Mouse (Mus musculus) limb, embryonic 13.5 days (tissue): ENCODE results near the gene Cacna1c. TPM values are rescaled to one million over a fixed set of nuclear protein-coding genes. Genes with fewer than 3 reads are reported as not detected.

Experiments used
- ATAC-seq: fragments of 200-750 bp; cut with Nextera tagmentation; 2 replicates; pipeline ENCODE4 v1.8.0; 2017; ENCODE audit warnings: low read depth, moderate number of reproducible peaks, moderate TSS enrichment; ENCODE audit not compliant: low FRiP score
- H3K27ac ChIP-seq: fragments of 300-500 bp; sonication (generic); 2 replicates; pipeline ENCODE4 v1.5.1; 2015; ENCODE audit warnings: inconsistent platforms, mild to moderate bottlenecking, moderate library complexity
- H3K27me3 ChIP-seq: fragments of 300-500 bp; sonication (generic); 2 replicates; pipeline ENCODE4 v1.6.1; 2015; ENCODE audit warnings: mild to moderate bottlenecking, inconsistent platforms
- H3K36me3 ChIP-seq: fragments of 300-500 bp; sonication (generic); 2 replicates; pipeline ENCODE4 v1.6.1; 2015; ENCODE audit warnings: inconsistent platforms, mild to moderate bottlenecking, moderate library complexity
- H3K4me1 ChIP-seq: fragments of 300-500 bp; sonication (generic); 2 replicates; pipeline ENCODE4 v1.6.1; 2015; ENCODE audit warnings: inconsistent platforms
- H3K4me2 ChIP-seq: fragments of 300-500 bp; sonication (generic); replicated peaks from 2 replicates; pipeline ENCODE4 v1.6.1; 2015; ENCODE audit warnings: inconsistent platforms, mild to moderate bottlenecking, moderate library complexity
- H3K4me3 ChIP-seq: fragments of 300-500 bp; sonication (generic); 2 replicates; pipeline ENCODE4 v1.5.1; 2015; ENCODE audit warnings: moderate library complexity, mild to moderate bottlenecking, inconsistent platforms
- H3K9ac ChIP-seq: fragments of 300-500 bp; sonication (generic); 2 replicates; pipeline ENCODE4 v1.6.1; 2015; ENCODE audit warnings: mild to moderate bottlenecking, inconsistent platforms
- H3K9me3 ChIP-seq: fragments of 300-500 bp; sonication (generic); 2 replicates; pipeline ENCODE4 v1.6.1; 2016; ENCODE audit warnings: inconsistent platforms
- WGBS: fragments of 180-500 bp; shearing (Covaris S2); methylation state at CpG from one replicate; pipeline ENCODE4 v1.1.7; 2015; 5-methylcytosine and 5-hydroxymethylcytosine counted together
- polyA plus RNA-seq: library from polyadenylated mRNA; unstranded; fragments of >200 nt; fragmentation: Nextera tagmentation; extraction: Ambion mirVana; gene quantifications from 2 replicates; pipeline ENCODE4 v1.2.1, GENCODE M21; 2015

Cacna1c gene
- polyA plus RNA-seq, 1 experiment from 2014 or later, result 9.9 TPM

DNA sequence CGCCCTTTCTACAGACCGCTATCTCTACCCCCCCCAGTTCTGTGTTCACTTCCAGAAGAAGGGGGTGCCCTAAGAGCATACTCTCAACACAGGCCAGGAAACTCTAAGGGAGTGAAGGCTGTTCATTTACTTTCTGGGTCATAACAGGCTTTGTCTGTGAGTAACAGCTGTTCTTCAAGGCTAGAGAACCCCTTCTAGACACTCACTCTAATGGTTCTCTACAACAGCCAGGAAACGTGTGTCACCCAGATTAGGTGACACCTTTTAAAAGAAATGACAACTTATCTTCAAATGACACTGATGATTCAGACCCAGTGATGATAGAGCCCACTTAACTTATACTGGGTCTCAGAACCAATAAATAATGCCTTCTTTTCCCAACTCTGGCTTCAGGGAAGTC, 461.1 kb downstream of the Cacna1c start:
- H3K9me3 ChIP-seq, result peaks cover under 1% of the 10 kb centered on the region
- H3K4me1 ChIP-seq, result no peaks in the 10 kb centered on the region
- no peak overlapping the region for H3K4me2 ChIP-seq
- H3K36me3 ChIP-seq, result peaks cover 44% of the 10 kb centered on the region
- ATAC-seq, result no peak
- no peaks in the 10 kb centered on the region for H3K27me3 ChIP-seq
- H3K27ac ChIP-seq, result no peak overlapping the region
- no peak overlapping the region for H3K4me3 ChIP-seq
- H3K9ac ChIP-seq, result no peak overlapping the region
- 92% methylated on average over 3 of the region's 3 CpGs for WGBS

DNA sequence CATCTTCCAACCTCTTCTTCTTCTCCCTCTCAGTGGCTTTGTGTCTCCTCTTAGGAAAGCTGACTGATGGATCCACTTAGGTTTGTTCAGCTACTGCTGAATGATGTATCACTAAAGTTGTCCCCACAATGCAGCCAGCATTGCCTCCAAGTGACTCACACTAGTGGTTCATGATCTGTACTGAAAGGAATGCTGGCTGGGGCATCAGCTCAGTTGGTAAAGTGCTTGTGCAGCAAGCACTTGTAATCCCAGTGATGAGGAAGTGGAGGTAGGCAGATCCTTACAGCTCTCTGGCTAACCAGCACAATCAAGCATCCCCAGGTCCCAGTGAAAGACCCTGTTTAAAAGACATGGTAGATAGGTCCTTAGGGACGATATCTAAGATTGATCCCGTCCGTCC, 464.3 kb downstream of the Cacna1c start:
- 92% methylated on average over 3 of the region's 3 CpGs for WGBS
- no peak overlapping the region for H3K4me3 ChIP-seq
- no peaks in the 10 kb centered on the region for H3K27me3 ChIP-seq
- no peak overlapping the region for H3K4me2 ChIP-seq
- H3K36me3 ChIP-seq, result peaks cover 64% of the 10 kb centered on the region
- H3K27ac ChIP-seq, result no peak overlapping the region
- H3K4me1 ChIP-seq, result no peaks in the 10 kb centered on the region
- peaks cover 7% of the 10 kb centered on the region for H3K9me3 ChIP-seq
- ATAC-seq, result no peak
- no peak overlapping the region for H3K9ac ChIP-seq

DNA sequence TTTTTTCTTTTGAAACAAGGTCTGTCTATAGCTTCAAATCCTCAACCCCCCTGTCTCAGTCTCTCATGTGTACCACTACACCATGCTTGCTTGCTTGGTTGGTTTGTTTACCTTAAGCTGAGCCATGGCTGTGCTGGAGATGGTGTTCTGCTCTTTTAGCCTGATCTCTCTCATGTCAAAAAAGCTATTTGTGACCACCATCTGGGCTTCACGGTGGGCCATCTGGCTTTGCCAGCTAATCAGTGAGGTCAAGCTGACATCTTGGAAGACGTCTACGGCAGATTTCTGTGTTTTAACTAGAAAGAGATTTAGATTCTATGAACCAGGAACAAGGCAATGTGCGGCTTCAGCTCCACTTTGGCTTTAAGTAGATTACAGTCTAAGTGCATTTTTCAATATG, 471.3 kb downstream of the Cacna1c start:
- Histone ChIP-seq H3K4me3 (no peak overlapping the region), H3K27me3 (no peaks in the 10 kb centered on the region), H3K27ac (no peak overlapping the region), H3K36me3 (peaks cover 37% of the 10 kb centered on the region), H3K4me2 (no peak overlapping the region), H3K4me1 (no peaks in the 10 kb centered on the region), H3K9ac (no peak overlapping the region), H3K9me3 (peaks cover 4% of the 10 kb centered on the region; the same call in 1 of the 2 replicates)
- 51% methylated on average over 4 of the region's 4 CpGs for WGBS
- no peak for ATAC-seq

GRCm38 (mm10) chr6:118724388-118724787, 471.8 kb downstream of the Cacna1c start:
- H3K4me1 ChIP-seq, result peaks cover 4% of the 10 kb centered on the region; the same call in 1 of the 2 replicates
- no peak overlapping the region for H3K27ac ChIP-seq
- no peak overlapping the region for H3K9ac ChIP-seq
- no peaks in the 10 kb centered on the region for H3K9me3 ChIP-seq
- H3K4me2 ChIP-seq, result no peak overlapping the region
- no peak overlapping the region for H3K4me3 ChIP-seq
- 86% methylated on average over 6 of the region's 6 CpGs for WGBS
- no peak for ATAC-seq
- H3K36me3 ChIP-seq, result peaks cover 32% of the 10 kb centered on the region
- no peaks in the 10 kb centered on the region for H3K27me3 ChIP-seq

GRCm38 (mm10) chr6:118722336-118722735, 473.9 kb downstream of the Cacna1c start:
- Histone ChIP-seq H3K9ac (no peak overlapping the region), H3K4me1 (peaks cover 10% of the 10 kb centered on the region), H3K4me2 (no peak overlapping the region), H3K9me3 (no peaks in the 10 kb centered on the region), H3K27ac (no peak overlapping the region), H3K4me3 (no peak overlapping the region), H3K36me3 (peaks cover 19% of the 10 kb centered on the region), H3K27me3 (no peaks in the 10 kb centered on the region)
- no peak for ATAC-seq
- 79% methylated on average over 6 of the region's 6 CpGs for WGBS

DNA sequence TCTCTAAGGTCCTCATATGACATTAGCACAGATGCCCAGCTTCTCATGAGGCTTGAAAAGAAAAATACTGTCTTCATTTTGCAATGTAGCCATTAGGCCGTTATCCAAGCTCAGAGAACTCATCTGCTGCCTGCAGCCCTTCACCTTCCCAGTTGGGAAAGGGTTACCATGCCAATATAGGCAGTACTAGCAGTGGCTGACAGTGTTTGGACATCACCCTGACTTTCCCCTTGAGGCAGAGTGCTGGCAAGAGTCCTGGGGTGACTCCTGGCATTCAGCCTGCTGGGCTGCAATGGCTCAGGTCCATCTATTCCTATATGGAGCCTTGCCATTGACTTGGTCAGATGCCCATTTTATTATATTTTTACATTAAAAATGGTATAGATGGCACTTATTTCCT, 476.7 kb downstream of the Cacna1c start:
- Histone ChIP-seq H3K4me1 (peaks cover 10% of the 10 kb centered on the region), H3K27me3 (no peaks in the 10 kb centered on the region), H3K9ac (no peak overlapping the region), H3K36me3 (peaks cover 20% of the 10 kb centered on the region), H3K27ac (no peak overlapping the region), H3K9me3 (no peaks in the 10 kb centered on the region), H3K4me3 (no peak overlapping the region), H3K4me2 (no peak overlapping the region)
- no peak for ATAC-seq
- 88% methylated on average over 1 of the region's 1 CpGs for WGBS

GRCm38 (mm10) chr6:118713286-118713685, 482.9 kb downstream of the Cacna1c start:
- no peak overlapping the region for H3K27ac ChIP-seq
- H3K27me3 ChIP-seq, result no peaks in the 10 kb centered on the region
- H3K36me3 ChIP-seq, result peaks cover 40% of the 10 kb centered on the region
- WGBS, result 89% methylated on average over 5 of the region's 5 CpGs
- ATAC-seq, result no peak
- no peak overlapping the region for H3K9ac ChIP-seq
- 0 out of 2 replicates have a peak, but pooled peaks cover 5% of the 10 kb centered on the region for H3K4me1 ChIP-seq
- H3K9me3 ChIP-seq, result no peaks in the 10 kb centered on the region
- H3K4me2 ChIP-seq, result no peak overlapping the region
- H3K4me3 ChIP-seq, result no peak overlapping the region

DNA sequence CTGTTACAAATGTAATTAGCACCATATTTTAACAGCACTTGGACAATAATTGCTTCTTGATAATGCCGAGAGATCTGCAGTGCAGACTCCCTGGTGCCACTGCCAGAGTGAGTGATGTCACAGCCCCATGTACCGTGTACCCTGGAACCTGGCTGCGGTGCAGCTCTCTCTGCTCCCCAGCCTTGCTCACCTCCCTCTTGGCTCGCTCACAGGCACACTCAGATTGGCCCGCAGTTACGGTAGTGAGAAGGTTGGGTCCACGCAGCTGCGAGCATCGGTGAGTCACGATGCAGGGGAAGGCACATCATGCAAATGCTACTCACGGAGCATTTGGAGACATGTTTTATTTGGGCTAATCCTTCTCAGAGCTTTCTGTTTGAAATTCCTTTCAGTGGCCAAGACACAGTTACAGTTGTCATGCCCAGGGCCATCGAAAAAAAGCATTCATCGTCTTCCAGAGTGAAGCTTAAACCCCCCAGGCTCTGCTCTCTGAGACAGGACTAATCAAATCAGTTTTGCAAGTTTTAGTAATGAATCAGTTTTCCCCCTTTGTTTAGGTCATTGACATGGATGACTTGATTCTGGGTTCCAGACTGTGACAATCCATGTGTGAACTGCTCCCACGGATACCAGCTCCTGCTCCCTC, 484.4 kb downstream of the Cacna1c start:
- Histone ChIP-seq H3K4me1 (0 out of 2 replicates have a peak, but pooled peaks cover 5% of the 10 kb centered on the region), H3K27ac (no peak overlapping the region), H3K27me3 (no peaks in the 10 kb centered on the region), H3K9me3 (no peaks in the 10 kb centered on the region), H3K36me3 (peaks cover 40% of the 10 kb centered on the region), H3K9ac (no peak overlapping the region), H3K4me3 (no peak overlapping the region), H3K4me2 (no peak overlapping the region)
- no peak for ATAC-seq
- WGBS, result 87% methylated on average over 14 of the region's 14 CpGs

- no peak overlapping the region for H3K9ac ChIP-seq
- no peaks in the 10 kb centered on the region for H3K27me3 ChIP-seq
- no peak overlapping the region for H3K27ac ChIP-seq
- 0 out of 2 replicates have a peak, but pooled peaks cover 5% of the 10 kb centered on the region for H3K4me1 ChIP-seq
- H3K36me3 ChIP-seq, result peaks cover 33% of the 10 kb centered on the region
- H3K4me3 ChIP-seq, result no peak overlapping the region
- ATAC-seq, result no peak
- no peaks in the 10 kb centered on the region for H3K9me3 ChIP-seq
- 59% methylated on average over 4 of the region's 4 CpGs for WGBS
- H3K4me2 ChIP-seq, result no peak overlapping the region
Measured at GRCm38 (mm10) chr6:118707066-118707465, 489.2 kb downstream of the Cacna1c start.

DNA sequence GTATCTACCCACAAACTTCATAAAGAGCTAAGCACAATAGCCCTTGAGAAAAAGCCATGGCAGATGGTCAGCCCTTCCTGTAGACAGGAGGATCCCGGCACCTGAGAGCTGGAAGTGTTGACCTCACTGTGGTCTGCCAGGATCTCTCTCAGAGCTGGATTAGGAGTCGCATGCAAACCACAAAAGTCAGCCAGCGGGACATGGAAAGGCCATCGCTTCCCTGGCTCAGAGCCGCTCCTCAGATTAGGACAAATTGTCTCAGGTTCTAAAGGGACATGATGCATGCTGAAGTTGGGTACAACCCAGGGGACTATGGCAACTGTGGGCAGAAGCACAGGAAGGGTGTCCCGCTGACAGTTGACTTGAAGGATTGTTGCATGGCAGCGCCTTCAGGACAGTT, 490.4 kb downstream of the Cacna1c start:
- Histone ChIP-seq H3K27ac (no peak overlapping the region), H3K9me3 (no peaks in the 10 kb centered on the region)
- 93% methylated on average over 7 of the region's 7 CpGs for WGBS

DNA sequence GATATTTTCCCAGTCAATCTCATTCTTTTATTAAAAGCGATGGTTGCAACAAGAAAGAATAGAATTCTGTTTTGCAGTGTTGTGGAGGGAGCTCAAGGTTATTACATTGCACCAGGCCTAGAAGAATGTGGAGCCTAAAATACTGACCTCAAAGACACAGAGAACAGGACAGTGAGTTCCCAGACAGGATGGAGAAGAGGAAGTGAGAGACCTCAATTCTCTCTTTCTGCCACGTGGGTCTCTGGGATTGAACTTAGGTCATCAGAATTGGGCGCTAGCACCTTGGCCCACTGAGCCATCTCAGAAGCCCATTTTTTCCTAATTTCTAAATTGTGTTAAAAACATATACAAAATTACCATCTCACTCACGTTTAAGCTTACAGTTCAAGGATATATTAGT, 501.6 kb downstream of the Cacna1c start:
- H3K9ac ChIP-seq, result no peak overlapping the region
- H3K27ac ChIP-seq, result no peak overlapping the region
- H3K4me1 ChIP-seq, result no peaks in the 10 kb centered on the region
- H3K4me3 ChIP-seq, result no peak overlapping the region
- peaks cover 22% of the 10 kb centered on the region for H3K36me3 ChIP-seq
- no peaks in the 10 kb centered on the region for H3K9me3 ChIP-seq
- ATAC-seq, result no peak
- no peaks in the 10 kb centered on the region for H3K27me3 ChIP-seq
- H3K4me2 ChIP-seq, result no peak overlapping the region
- WGBS, result 82% methylated on average over 4 of the region's 4 CpGs

More for the DNA sequence above, 490.4 kb downstream of the Cacna1c start:
- H3K36me3 ChIP-seq, result peaks cover 21% of the 10 kb centered on the region
- H3K4me2 ChIP-seq, result no peak overlapping the region
- H3K9ac ChIP-seq, result no peak overlapping the region
- 0 out of 2 replicates have a peak, but pooled peaks cover 5% of the 10 kb centered on the region for H3K4me1 ChIP-seq
- no peak for ATAC-seq
- H3K27me3 ChIP-seq, result no peaks in the 10 kb centered on the region
- no peak overlapping the region for H3K4me3 ChIP-seq

DNA sequence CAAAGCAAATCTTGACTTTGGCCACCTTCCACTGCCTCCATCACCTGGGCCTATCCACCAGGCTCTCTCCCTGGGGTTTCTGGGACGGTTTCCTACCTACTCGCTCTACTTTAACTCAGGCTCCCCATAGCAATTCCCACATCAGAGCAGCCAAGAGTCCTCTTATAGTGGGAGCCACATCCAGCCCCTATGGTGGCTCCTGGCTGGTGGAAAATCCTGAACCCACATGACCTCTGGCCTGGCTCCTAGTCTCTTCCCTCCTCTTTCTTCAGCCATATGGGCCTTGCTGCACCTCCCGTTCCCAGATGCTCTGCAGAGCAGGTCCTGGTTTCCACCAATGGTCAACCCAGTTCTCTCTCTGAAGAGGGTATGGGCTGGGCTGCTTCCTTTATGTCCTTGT, 506.8 kb downstream of the Cacna1c start:
- WGBS, result 84% methylated on average over 3 of the region's 3 CpGs

GRCm38 (mm10) chr6:118688856-118689255, 507.4 kb downstream of the Cacna1c start:
- H3K27me3 ChIP-seq, result no peaks in the 10 kb centered on the region
- peaks cover 5% of the 10 kb centered on the region for H3K36me3 ChIP-seq
- no peak overlapping the region for H3K27ac ChIP-seq
- no peak for ATAC-seq
- no peaks in the 10 kb centered on the region for H3K9me3 ChIP-seq
- no peak overlapping the region for H3K4me3 ChIP-seq
- no peak overlapping the region for H3K9ac ChIP-seq
- WGBS, result 86% methylated on average over 5 of the region's 5 CpGs
- H3K4me2 ChIP-seq, result no peak overlapping the region
- no peaks in the 10 kb centered on the region for H3K4me1 ChIP-seq

More for the DNA sequence above, 506.8 kb downstream of the Cacna1c start:
- Histone ChIP-seq H3K9ac (no peak overlapping the region), H3K4me3 (no peak overlapping the region), H3K27me3 (no peaks in the 10 kb centered on the region), H3K9me3 (no peaks in the 10 kb centered on the region), H3K36me3 (no peaks in the 10 kb centered on the region; the same call in 1 of the 2 replicates), H3K4me1 (no peaks in the 10 kb centered on the region), H3K27ac (no peak overlapping the region), H3K4me2 (no peak overlapping the region)
- ATAC-seq, result no peak
